Mouse (Mus musculus): ENCODE data around the gene Stac2.

GRCm38 (mm10) chr11:98031443-98031770 lies 21.9 kb downstream of the Stac2 start:
- TF ChIP-seq POLR2A (IDR thresholded peaks at IDR 0.05; ENCODE audit: insufficient read depth, low read depth, low read length) (no peak), CTCF (IDR thresholded peaks at IDR 0.05; ENCODE audit: insufficient read depth, low read depth, low read length) (no peak)

Measured in olfactory bulb, adult 2 months (tissue).